Mouse (Mus musculus) CH12.LX (cell line): ENCODE data around the gene Slc22a29.
"Not testable (repeated sequence)": the region's sequence is repeated elsewhere in the genome, so short reads cannot be mapped to it uniquely, and the experiment has no call there.

ENCODE experiments used
- CHD1 ChIP-seq: IDR thresholded peaks from 2 replicates; pipeline ENCODE4 v1.6.1; 2012; ENCODE audit warnings: low read depth, low read length, improper control_type of control experiment, inconsistent platforms
- CTCF ChIP-seq, 2 experiments: IDR thresholded peaks in 1 of 2; conservative IDR thresholded peaks in 1 of 2; 2 replicates each; pipeline ENCODE4 v1.5.1; 2011 to 2012; ENCODE audit warnings: low read depth in 2 of 2, low read length in 2 of 2, improper control_type of control experiment in 1 of 2, inconsistent platforms in 1 of 2, mild to moderate bottlenecking in 1 of 2, moderate library complexity in 1 of 2
- E2F4 ChIP-seq: IDR thresholded peaks from 2 replicates; pipeline ENCODE4 v1.6.1; 2011; ENCODE audit warnings: low read depth, low read length, improper control_type of control experiment; ENCODE audit not compliant: insufficient replicate concordance
- ELF1 ChIP-seq: IDR thresholded peaks from 2 replicates; pipeline ENCODE4 v1.6.1; 2014; ENCODE audit warnings: low read depth, mild to moderate bottlenecking, inconsistent platforms, low read length, improper control_type of control experiment
- EP300 ChIP-seq: IDR thresholded peaks from 2 replicates; pipeline ENCODE4 v1.6.1; 2011; ENCODE audit warnings: low read length, improper control_type of control experiment
- ETS1 ChIP-seq: conservative IDR thresholded peaks from 2 replicates; pipeline ENCODE4 v1.6.1; 2012; ENCODE audit warnings: low read depth, mild to moderate bottlenecking, inconsistent platforms, low read length, improper control_type of control experiment, moderate library complexity
- HCFC1 ChIP-seq: IDR thresholded peaks from 2 replicates; pipeline ENCODE4 v1.6.1; 2012; ENCODE audit warnings: low read depth, mild to moderate bottlenecking, inconsistent platforms, low read length, improper control_type of control experiment
- JUN ChIP-seq: IDR thresholded peaks from 2 replicates; pipeline ENCODE4 v1.6.1; 2011; ENCODE audit warnings: low read depth, mild to moderate bottlenecking, low read length, improper control_type of control experiment, moderate library complexity; ENCODE audit not compliant: insufficient read depth
- MAX ChIP-seq: IDR thresholded peaks from 2 replicates; pipeline ENCODE4 v1.6.1; 2011; ENCODE audit warnings: low read length, improper control_type of control experiment
- MYC ChIP-seq: IDR thresholded peaks from 2 replicates; pipeline ENCODE4 v1.6.1; 2011; ENCODE audit warnings: low read depth, mild to moderate bottlenecking, improper control_type of control experiment, low read length
- POLR2A ChIP-seq: IDR thresholded peaks from 2 replicates; pipeline ENCODE4 v1.6.1; 2011; ENCODE audit warnings: low read depth, mild to moderate bottlenecking, improper control_type of control experiment, low read length
- TBP ChIP-seq: conservative IDR thresholded peaks from 2 replicates; pipeline ENCODE4 v1.6.1; 2011; ENCODE audit warnings: low read depth, low read length, improper control_type of control experiment
- TCF12 ChIP-seq: IDR thresholded peaks from 2 replicates; pipeline ENCODE4 v1.6.1; 2014; ENCODE audit warnings: low read depth, mild to moderate bottlenecking, inconsistent platforms, low read length, improper control_type of control experiment

DNA sequence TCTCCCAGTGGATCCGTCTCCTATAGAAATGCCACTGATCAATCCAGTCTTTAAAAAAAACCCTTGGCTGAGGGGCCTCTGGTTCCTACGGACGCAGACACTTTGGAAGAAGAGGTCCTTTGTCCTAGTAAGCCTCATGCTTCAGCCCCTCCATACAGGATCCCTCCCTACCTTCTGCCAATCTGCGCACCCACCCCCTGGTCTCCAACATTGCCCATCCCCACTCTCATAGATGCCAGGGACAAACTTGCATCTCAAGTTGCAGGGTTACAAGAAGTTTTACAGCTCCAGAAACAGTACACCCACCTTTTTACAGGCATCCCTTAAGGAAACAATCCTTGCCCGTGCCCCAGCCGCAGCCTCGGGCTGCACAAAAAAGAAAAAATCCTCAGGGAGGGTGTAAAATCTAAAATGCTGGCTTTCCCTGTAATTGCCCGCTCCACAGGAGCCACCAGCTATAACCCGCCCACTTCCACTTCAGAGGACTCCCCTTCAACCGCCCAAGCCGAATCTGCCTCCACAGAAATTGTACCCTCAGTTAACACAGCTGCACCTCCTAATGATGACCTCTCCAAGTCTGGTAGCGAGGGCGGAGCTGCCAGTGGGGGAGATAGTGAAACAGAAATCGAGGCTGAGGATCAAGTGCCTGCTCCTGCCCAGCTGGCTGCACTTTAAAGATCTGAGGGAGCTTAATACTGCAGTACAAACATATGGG, 84.4 kb downstream of the Slc22a29 start:
- TF ChIP-seq TCF12; HCFC1; CTCF (conservative IDR thresholded peaks at IDR 0.05 in 1 of 2, IDR thresholded peaks at IDR 0.05 in 1 of 2; ENCODE audit: low read depth in 2 of 2, low read length in 2 of 2); MYC; MAX; ETS1; TBP; E2F4; EP300; POLR2A; ELF1; JUN; CHD1: not testable (repeated sequence)
